Mouse (Mus musculus) C2C12 (cell line): ENCODE data around the gene Tm2d3. TPM values are rescaled to one million over a fixed set of nuclear protein-coding genes. Genes with fewer than 3 reads are reported as not detected.

Source experiments
- H3K27me3 ChIP-seq: one replicate; pipeline ENCODE4 v1.6.1; 2011; ENCODE audit not compliant: control insufficient read depth, insufficient read depth, insufficient read length
- H3K36me3 ChIP-seq: one replicate; pipeline ENCODE4 v1.6.1; 2011; ENCODE audit not compliant: control insufficient read depth, insufficient read depth
- H3K4me3 ChIP-seq: one replicate; pipeline ENCODE4 v1.5.1; 2011; ENCODE audit warnings: mild to moderate bottlenecking, control low read depth; ENCODE audit not compliant: poor library complexity, insufficient read depth, severe bottlenecking
- H3K79me2 ChIP-seq: one replicate; pipeline ENCODE4 v1.6.1; 2011; ENCODE audit not compliant: control insufficient read depth, insufficient read depth
- H3K79me3 ChIP-seq: one replicate; pipeline ENCODE4 v1.6.1; 2011; ENCODE audit warnings: low read depth, control low read depth
- H3ac ChIP-seq: one replicate; pipeline ENCODE3; 2011; ENCODE audit warnings: low read depth; ENCODE audit not compliant: control insufficient read depth, insufficient read length
- CEBPB ChIP-seq: IDR thresholded peaks from one replicate; pipeline ENCODE4 v1.6.1; 2011; ENCODE audit warnings: low read depth, mild to moderate bottlenecking, control low read depth, moderate library complexity
- CTCF ChIP-seq: IDR thresholded peaks from one replicate; pipeline ENCODE4 v1.5.1; 2011; ENCODE audit not compliant: control insufficient read depth, insufficient read depth, insufficient read length
- FOSL1 ChIP-seq: IDR thresholded peaks from one replicate; pipeline ENCODE4 v1.8.0; 2011; ENCODE audit warnings: mild to moderate bottlenecking, low read length; ENCODE audit not compliant: poor library complexity, insufficient read depth, severe bottlenecking
- MAX ChIP-seq: IDR thresholded peaks from one replicate; pipeline ENCODE4 v1.6.1; 2011; ENCODE audit warnings: mild to moderate bottlenecking, control low read depth
- MYOD1 ChIP-seq: IDR thresholded peaks from one replicate; pipeline ENCODE4 v1.6.1; 2011; ENCODE audit warnings: low read depth; ENCODE audit not compliant: control insufficient read depth, insufficient read length
- MYOG ChIP-seq: IDR thresholded peaks from one replicate; pipeline ENCODE4 v1.6.1; 2011; ENCODE audit not compliant: control insufficient read depth, insufficient read length; ENCODE audit errors: extremely low read depth
- USF1 ChIP-seq: IDR thresholded peaks from one replicate; pipeline ENCODE4 v1.6.1; 2011; ENCODE audit warnings: low read depth, mild to moderate bottlenecking, control low read depth, moderate library complexity
- long read RNA-seq, 2 experiments: library from polyadenylated mRNA; unstranded; transcript quantifications; one replicate each; pipeline ENCODE4 v2.0.0; 2019 to 2020
- polyA plus RNA-seq: library from polyadenylated mRNA; unstranded; fragments of >200 nt; fragmentation: generic; extraction: Trizol; gene quantifications from one replicate; pipeline ENCODE4 v1.2.1, GENCODE M21; 2012; ENCODE audit warnings: missing spikeins

The Tm2d3 gene
- polyA plus RNA-seq = 32.8 TPM
- long read RNA-seq, experiment 1, transcript Tm2d3-201 (5 exons, 908 nt) = major isoform, 17 of 26 reads
- long read RNA-seq, experiment 1, partial matches to known transcripts = 1 of 26 reads
- long read RNA-seq, experiment 1, other reads (novel, unspliced or antisense) = 2 of 26 reads
- long read RNA-seq, experiment 2, partial matches to known transcripts = 0 of 4 reads
- long read RNA-seq, experiment 2, other reads (novel, unspliced or antisense) = 2 of 4 reads

GRCm38 (mm10) chr7:65690869-65691268, at the start of gene Tm2d3:
Gene Tm2d3, plus strand, starts transcription at chr7:65691169.
- no peak for TF ChIP-seq MYOD1
- TF ChIP-seq MAX = no peak
- TF ChIP-seq FOSL1 = no peak
- no peak for TF ChIP-seq CTCF
- TF ChIP-seq USF1 = no peak
- TF ChIP-seq CEBPB = no peak
- TF ChIP-seq MYOG = no peak
- peaks cover 5% of the 10 kb centered on the region for H3K79me3 ChIP-seq
- H3ac ChIP-seq = no peak within 1 kb of the TSS
- H3K79me2 ChIP-seq = peaks cover 11% of the 10 kb centered on the region
- no peaks in the 10 kb centered on the region for H3K36me3 ChIP-seq
- H3K4me3 ChIP-seq = no peak within 1 kb of the TSS
- no peaks in the 10 kb centered on the region for H3K27me3 ChIP-seq

GRCm38 (mm10) chr7:65642371-65643304, 48.3 kb upstream of the Tm2d3 start:
- Histone ChIP-seq H3K4me3 (no peak overlapping the region), H3K79me3 (no peaks in the 10 kb centered on the region), H3K36me3 (no peaks in the 10 kb centered on the region), H3ac (no peak overlapping the region), H3K27me3 (peaks cover 8% of the 10 kb centered on the region), H3K79me2 (no peaks in the 10 kb centered on the region)
- TF ChIP-seq CTCF = peak; percentile 11
- no peak for TF ChIP-seq MYOG
- no peak for TF ChIP-seq USF1
- TF ChIP-seq MAX = no peak
- TF ChIP-seq CEBPB = no peak

GRCm38 (mm10) chr7:65643861-65644421, 47.0 kb upstream of the Tm2d3 start:
- TF ChIP-seq MYOD1 = no peak
- no peak for TF ChIP-seq MAX
- no peak for TF ChIP-seq USF1
- TF ChIP-seq MYOG = no peak
- TF ChIP-seq FOSL1 = no peak
- no peak for TF ChIP-seq CEBPB
- no peak for TF ChIP-seq CTCF
- Histone ChIP-seq H3K27me3 (peaks cover 8% of the 10 kb centered on the region), H3K79me2 (no peaks in the 10 kb centered on the region), H3K36me3 (peaks cover 3% of the 10 kb centered on the region), H3ac (no peak overlapping the region), H3K79me3 (no peaks in the 10 kb centered on the region), H3K4me3 (no peak overlapping the region)

GRCm38 (mm10) chr7:65644643-65645351, 46.2 kb upstream of the Tm2d3 start, which contains the start of gene Tarsl2:
Gene Tarsl2, plus strand, starts transcription at chr7:65644898.
- H3K79me2 ChIP-seq = no peaks in the 10 kb centered on the region
- peak within 1 kb of the TSS; percentile 2 for H3ac ChIP-seq
- TF ChIP-seq MYOD1 (no peak), CTCF (peak; percentile 70), MYOG (no peak), CEBPB (no peak), FOSL1 (no peak), MAX (no peak)
- no peaks in the 10 kb centered on the region for H3K79me3 ChIP-seq
- peaks cover 3% of the 10 kb centered on the region for H3K36me3 ChIP-seq
- no peaks in the 10 kb centered on the region for H3K27me3 ChIP-seq
- peak within 1 kb of the TSS; percentile 36 for H3K4me3 ChIP-seq

- no peak overlapping the region for H3K4me3 ChIP-seq
- no peak for TF ChIP-seq MAX
- no peak for TF ChIP-seq CEBPB
- H3K27me3 ChIP-seq = no peaks in the 10 kb centered on the region
- H3ac ChIP-seq = no peak overlapping the region
- peaks cover 3% of the 10 kb centered on the region for H3K36me3 ChIP-seq
- no peaks in the 10 kb centered on the region for H3K79me2 ChIP-seq
- H3K79me3 ChIP-seq = no peaks in the 10 kb centered on the region
These were observed 45.0 kb upstream of the Tm2d3 start for GRCm38 (mm10) chr7:65645996-65646395.
